Comparison of ENCODE assay signal across 22 mouse cellular contexts in the genomic region with DNA sequence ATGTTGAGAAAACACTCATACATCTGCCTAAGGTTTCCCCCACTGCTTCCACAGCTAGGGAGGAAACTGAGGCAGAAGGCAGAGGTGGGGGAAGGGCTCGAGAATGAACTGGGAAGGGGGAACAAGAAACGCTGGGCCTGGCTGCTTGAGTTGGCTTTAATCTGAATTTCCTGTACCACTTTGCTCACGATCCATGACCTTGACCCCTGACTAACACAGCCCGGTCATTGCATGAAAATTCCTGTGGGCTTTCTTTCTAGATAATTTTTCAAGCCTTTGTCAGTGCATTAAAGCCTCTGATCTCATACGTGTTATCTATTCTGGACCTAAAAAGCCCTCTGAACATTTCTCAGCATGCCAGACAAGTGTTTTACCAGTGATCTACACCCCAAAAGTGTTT. TPM values are rescaled to one million over a fixed set of nuclear protein-coding genes. Genes with fewer than 3 reads are reported as not detected.
DNase-seq lines count a peak whose midpoint lies in the region; ATAC-seq lines count a peak whose summit lies in the region.
"Had no signal": no experiment of that assay in that cellular context is flagged by ENCODE, and none has a peak within 500 bp of the region (broad histone marks: within the 10 kb centered on the region; RNA-seq: fewer than 3 reads in every experiment).

No protein-coding gene starts in this region.

- H3K4me3 ChIP-seq in heart, embryonic 14.5 days (ENCODE audit: control insufficient read depth in 1 of 2, insufficient read depth in 1 of 2, low read depth in 1 of 2, low read length in 2 of 2), result no peak overlapping the region
- H3K4me3 ChIP-seq in hindbrain, embryonic 13.5 days, result no peak overlapping the region
- H3K4me3 ChIP-seq: embryonic facial prominence, embryonic 13.5 days; erythroblast, embryonic 14.5 days; forebrain, embryonic 12.5 days; hindbrain, embryonic 10.5 days had no signal

- H3K4me2 ChIP-seq in heart, embryonic 14.5 days (ENCODE audit: low read length), result no peak overlapping the region
- no peak overlapping the region for H3K4me2 ChIP-seq in hindbrain, embryonic 13.5 days
- H3K4me2 ChIP-seq: embryonic facial prominence, embryonic 13.5 days; forebrain, embryonic 12.5 days; liver, embryonic 11.5 days; midbrain, embryonic 11.5 days had no signal

- H3K27ac ChIP-seq in heart, embryonic 14.5 days (replicated peaks in 1 of 2; ENCODE audit: control insufficient read depth in 1 of 2, insufficient read depth in 1 of 2, low read depth in 2 of 2, low read length in 2 of 2), result peak overlapping the region; percentile 59 to 73
- H3K27ac ChIP-seq in hindbrain, embryonic 13.5 days, result no peak overlapping the region
- H3K27ac ChIP-seq: embryonic facial prominence, embryonic 13.5 days; forebrain, embryonic 12.5 days; hindbrain, embryonic 10.5 days; hindbrain, postnatal 0 days had no signal

- WGBS in heart, embryonic 14.5 days, result 11% methylated on average over 5 of the region's 5 CpGs
- 66% methylated on average over 5 of the region's 5 CpGs for WGBS in hindbrain, embryonic 13.5 days

- DNase-seq in embryo, embryonic 10 days (ENCODE audit: low spot score), result peak; percentile 17
- no peak for DNase-seq in embryo, embryonic 9.5 days (ENCODE audit: extremely low spot score)
- DNase-seq in heart, adult 18-20 months, result no peak
- DNase-seq in 416B (ENCODE audit: low read depth), result peak; percentile 19
- peak; percentile 45 to 63 for DNase-seq in adrenal gland, postnatal 36 days
- DNase-seq: cerebellum, adult 11-12 months; cerebellum, postnatal 14 days; kidney, adult 9 months; kidney, postnatal 14 days; lung, adult 18-20 months; lung, postnatal 10 days had no signal

- 0 out of 2 replicates have a peak overlapping the region, but pooled peaks have one; percentile 28 for H3K9ac ChIP-seq in heart, embryonic 14.5 days (ENCODE audit: low read length)
- H3K9ac ChIP-seq in hindbrain, embryonic 13.5 days, result no peak overlapping the region
- H3K9ac ChIP-seq: embryonic facial prominence, embryonic 13.5 days; forebrain, embryonic 12.5 days had no signal

- ATAC-seq in heart, embryonic 14.5 days (ENCODE audit: insufficient number of reproducible peaks, insufficient read depth, low FRiP score, low read depth), result no peak
- ATAC-seq in hindbrain, embryonic 13.5 days (ENCODE audit: low FRiP score), result no peak
- ATAC-seq: hindbrain, postnatal 0 days; intestine, embryonic 16.5 days had no signal

- no peaks in the 10 kb centered on the region for H3K9me3 ChIP-seq in heart, embryonic 14.5 days (ENCODE audit: control insufficient read depth, low read length)
- no peaks in the 10 kb centered on the region for H3K9me3 ChIP-seq in hindbrain, embryonic 13.5 days
- H3K9me3 ChIP-seq: embryonic facial prominence, embryonic 13.5 days; forebrain, embryonic 12.5 days; hindbrain, embryonic 10.5 days had no signal

- H3K4me1 ChIP-seq in heart, embryonic 14.5 days (ENCODE audit: control insufficient read depth in 2 of 2, insufficient read depth in 2 of 2, low read length in 2 of 2), result peaks cover 11 to 21% of the 10 kb centered on the region in 2 experiments
- H3K4me1 ChIP-seq in hindbrain, embryonic 13.5 days (replicated peaks), result no peaks in the 10 kb centered on the region
- H3K4me1 ChIP-seq: embryonic facial prominence, embryonic 13.5 days; forebrain, embryonic 12.5 days had no signal

- no peaks in the 10 kb centered on the region for H3K27me3 ChIP-seq in heart, embryonic 14.5 days (ENCODE audit: control insufficient read depth, insufficient read depth, low read length)
- no peaks in the 10 kb centered on the region for H3K27me3 ChIP-seq in hindbrain, embryonic 13.5 days
- H3K27me3 ChIP-seq: embryonic facial prominence, embryonic 13.5 days; forebrain, embryonic 12.5 days had no signal

- H3K36me3 ChIP-seq in heart, embryonic 14.5 days (ENCODE audit: control insufficient read depth, insufficient read depth, low read length), result peaks cover 25% of the 10 kb centered on the region
- no peaks in the 10 kb centered on the region for H3K36me3 ChIP-seq in hindbrain, embryonic 13.5 days
- H3K36me3 ChIP-seq: embryonic facial prominence, embryonic 13.5 days; forebrain, embryonic 12.5 days; hindbrain, embryonic 10.5 days had no signal

RNA-seq across cellular contexts. Expression of a gene that starts 15.1 kb away (rescaled TPM):
- 25.6 and 26.7 TPM in 2 replicates for polyA plus RNA-seq in heart, embryonic 14.5 days (2014; fragmentation: Nextera tagmentation; extraction: Ambion mirVana)
- 1 to 10 TPM; 5.3 to 8.3 TPM for total RNA-seq in heart, adult 18-20 months (2021)
- 1 to 10 TPM; 7.3 to 10.0 TPM for total RNA-seq in adrenal gland, postnatal 36 days (2021)
- 0.22 and 0.31 TPM in 2 replicates for polyA plus RNA-seq in hindbrain, embryonic 13.5 days (2015; fragmentation: Nextera tagmentation; extraction: Ambion mirVana)
- total RNA-seq: hindbrain, postnatal 0 days had no signal
- polyA plus RNA-seq: erythroblast, embryonic 14.5 days; neural tube, embryonic 14.5 days had no signal

RNA-seq across cellular contexts. Expression of a gene that starts 29.6 kb away (rescaled TPM):
- 369 and 384 TPM in 2 replicates for polyA plus RNA-seq in heart, embryonic 14.5 days (2014; fragmentation: Nextera tagmentation; extraction: Ambion mirVana)
- 100 to 1,000 TPM; 206 to 210 TPM for total RNA-seq in heart, adult 18-20 months (2021)
- 100 to 1,000 TPM; 114 to 115 TPM for total RNA-seq in adrenal gland, postnatal 36 days (2021)
- polyA plus RNA-seq in hindbrain, embryonic 13.5 days (2015; fragmentation: Nextera tagmentation; extraction: Ambion mirVana), result 59.3 and 61.1 TPM in 2 replicates

RNA-seq across cellular contexts. Expression of a gene that starts 35.1 kb away (rescaled TPM):
- 48.2 and 55.7 TPM in 2 replicates for polyA plus RNA-seq in heart, embryonic 14.5 days (2014; fragmentation: Nextera tagmentation; extraction: Ambion mirVana)
- 10 to 100 TPM in 1 of 2 experiments, 1 to 10 TPM in 1; 9.2 to 13.8 TPM for total RNA-seq in heart, adult 18-20 months (2021)
- 100 to 1,000 TPM; 220 to 225 TPM for total RNA-seq in adrenal gland, postnatal 36 days (2021)
- 19.2 and 20.3 TPM in 2 replicates for polyA plus RNA-seq in hindbrain, embryonic 13.5 days (2015; fragmentation: Nextera tagmentation; extraction: Ambion mirVana)

Comparison
In these comparisons a context has a peak if more than half of its experiments do, and no peak if none do; other contexts are left out.
1. DNase-seq: peak in embryo, embryonic 10 days (single experiment), 416B (single experiment) and adrenal gland, postnatal 36 days (2 of 2); none in embryo, embryonic 9.5 days (single experiment) and heart, adult 18-20 months (0 of 2).
2. RNA of a gene that starts 35.1 kb away (total RNA-seq): 220 to 225 TPM in adrenal gland, postnatal 36 days; 9.2 to 13.8 TPM in heart, adult 18-20 months; every median in the first group is over 10 times any median in the second.